Mouse (Mus musculus): ENCODE measurements at regions not wholly inside any gene's neighbourhood (a gene's known extent, or its start where the extent isn't known, plus 50 kb on each side); places are given as distances from the start of the nearest gene placed in this dataset.

- DNase-seq (ENCODE audit: low spot score) = no peak
- Histone ChIP-seq H3K4me1 (peaks cover 10% of the 10 kb centered on the region; the same call in 1 of the 2 replicates), H3K36me3 (no peaks in the 10 kb centered on the region), H3K27ac (no peak overlapping the region), H3K4me3 (no peak overlapping the region), H3K27me3 (ENCODE audit: insufficient read depth, poor library complexity, severe bottlenecking) (no peaks in the 10 kb centered on the region), H3K9me3 (no peaks in the 10 kb centered on the region)
These were observed 413.4 kb upstream of the Nrp1 start for GRCm38 (mm10) chr8:127944955-127945498.

DNA sequence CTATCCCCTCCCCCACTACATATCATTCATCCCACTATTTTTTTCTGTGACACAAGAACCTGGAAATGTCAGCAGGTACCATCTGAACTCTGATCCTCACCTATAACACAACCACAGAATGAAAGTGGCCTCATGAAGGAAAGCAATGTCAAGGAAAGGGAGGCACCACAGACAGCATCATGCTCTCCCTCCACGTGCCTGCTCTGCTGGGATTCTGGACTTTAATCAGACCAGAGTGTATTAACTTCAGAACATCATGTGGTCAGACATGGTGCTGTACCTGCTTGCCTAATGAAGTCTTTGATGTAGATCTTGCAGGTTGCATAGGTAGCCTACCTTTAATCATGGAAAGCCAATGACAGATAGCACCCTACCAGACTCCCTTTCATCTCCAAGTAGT, 400.8 kb upstream of the Nrp1 start:
- Histone ChIP-seq H3K4me3 (no peak overlapping the region), H3K36me3 (no peaks in the 10 kb centered on the region), H3K9me3 (no peaks in the 10 kb centered on the region), H3K27me3 (ENCODE audit: insufficient read depth, poor library complexity, severe bottlenecking) (no peaks in the 10 kb centered on the region), H3K4me1 (peaks cover 9% of the 10 kb centered on the region; the same call in 1 of the 2 replicates), H3K27ac (no peak overlapping the region)
- no peak for DNase-seq (ENCODE audit: low spot score)
- WGBS = 75% methylated on average over 1 of the region's 1 CpGs

DNA sequence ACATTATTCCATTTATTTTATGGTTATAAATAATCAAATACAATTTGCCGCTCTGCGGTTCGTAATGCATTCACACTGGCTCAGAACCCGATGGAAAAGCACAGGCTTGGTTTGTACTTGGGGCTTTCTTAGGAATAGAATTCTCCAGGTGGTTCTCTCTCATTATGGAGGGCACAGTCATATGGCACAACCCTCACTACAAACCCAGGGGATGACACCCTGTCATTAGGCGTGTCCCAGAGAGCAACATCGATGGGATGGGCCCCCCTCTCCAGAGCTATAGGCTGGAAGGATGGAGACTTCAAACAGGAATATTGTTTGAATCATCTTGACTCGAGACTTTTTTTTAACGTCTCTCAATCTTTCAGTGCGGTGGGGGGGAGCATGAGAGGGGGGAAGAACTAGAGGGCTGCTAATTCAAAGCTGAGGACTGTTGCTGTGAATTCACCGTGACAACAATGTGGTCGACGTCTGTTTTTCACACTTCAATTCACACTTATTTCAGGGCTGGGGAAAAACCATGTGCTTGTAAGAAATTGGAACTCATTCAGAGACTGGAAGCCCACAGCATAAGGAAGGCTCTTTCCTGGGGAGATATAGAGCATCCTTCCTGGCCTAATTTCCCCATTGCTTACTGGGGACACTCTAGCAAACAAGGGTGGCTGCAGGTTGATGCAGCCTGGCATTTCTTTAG, 399.9 kb upstream of the Nrp1 start:
- no peak overlapping the region for H3K4me3 ChIP-seq
- H3K9me3 ChIP-seq = no peaks in the 10 kb centered on the region
- DNase-seq (ENCODE audit: low spot score) = no peak
- no peaks in the 10 kb centered on the region for H3K36me3 ChIP-seq
- WGBS = 74% methylated on average over 12 of the region's 12 CpGs
- peaks cover 9% of the 10 kb centered on the region; the same call in 1 of the 2 replicates for H3K4me1 ChIP-seq
- no peaks in the 10 kb centered on the region for H3K27me3 ChIP-seq (ENCODE audit: insufficient read depth, poor library complexity, severe bottlenecking)
- H3K27ac ChIP-seq = no peak overlapping the region

DNA sequence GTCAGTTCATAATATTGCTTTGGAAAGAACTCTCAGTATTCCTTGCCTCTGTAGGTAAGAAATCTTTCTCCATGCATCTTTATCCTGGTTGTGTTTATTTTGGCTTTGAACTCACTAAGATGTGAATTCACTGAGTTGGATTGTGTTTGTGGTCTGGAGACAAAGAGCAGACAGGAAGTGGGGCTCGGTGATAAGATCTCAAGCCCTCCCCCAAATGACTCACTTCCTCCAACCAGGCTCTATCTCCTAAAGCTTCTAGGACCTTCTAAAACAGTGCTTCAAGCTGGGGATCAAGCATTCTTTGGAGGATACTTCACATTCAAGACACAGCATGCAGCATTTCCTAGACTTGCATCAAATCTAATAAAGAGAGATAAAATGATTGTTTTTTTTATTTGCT, 395.5 kb upstream of the Nrp1 start:
- H3K36me3 ChIP-seq = no peaks in the 10 kb centered on the region
- no peaks in the 10 kb centered on the region for H3K27me3 ChIP-seq (ENCODE audit: insufficient read depth, poor library complexity, severe bottlenecking)
- no peak overlapping the region for H3K27ac ChIP-seq
- peaks cover 9% of the 10 kb centered on the region; the same call in 1 of the 2 replicates for H3K4me1 ChIP-seq
- no peaks in the 10 kb centered on the region for H3K9me3 ChIP-seq
- DNase-seq (ENCODE audit: low spot score) = no peak
- 59% methylated on average over 1 of the region's 1 CpGs for WGBS
- no peak overlapping the region for H3K4me3 ChIP-seq

DNA sequence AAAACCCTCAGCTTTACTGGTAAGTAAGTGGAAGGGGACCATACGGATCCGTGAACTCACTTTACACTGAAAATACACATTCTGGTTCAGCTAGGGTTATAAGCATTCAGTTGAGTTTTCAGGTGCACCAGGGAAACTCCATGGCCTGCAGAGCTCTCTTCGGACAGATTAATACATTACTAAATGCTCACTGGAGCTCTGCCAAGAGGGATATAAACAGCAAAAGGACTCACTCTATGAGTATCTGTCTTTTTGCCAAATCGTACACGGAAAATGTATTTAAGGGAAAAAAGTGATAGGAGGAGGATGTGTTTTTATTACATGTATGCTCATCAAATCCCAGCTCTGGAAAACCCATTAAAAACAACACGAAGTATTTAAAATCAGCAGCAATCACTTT, 394.8 kb upstream of the Nrp1 start:
- Histone ChIP-seq H3K36me3 (no peaks in the 10 kb centered on the region), H3K9me3 (no peaks in the 10 kb centered on the region), H3K27ac (no peak overlapping the region), H3K4me1 (peaks cover 9% of the 10 kb centered on the region; the same call in 1 of the 2 replicates), H3K27me3 (ENCODE audit: insufficient read depth, poor library complexity, severe bottlenecking) (no peaks in the 10 kb centered on the region), H3K4me3 (no peak overlapping the region)
- 93% methylated on average over 6 of the region's 6 CpGs for WGBS
- no peak for DNase-seq (ENCODE audit: low spot score)

GRCm38 (mm10) chr8:127964801-127965200, 393.6 kb upstream of the Nrp1 start:
- no peaks in the 10 kb centered on the region for H3K36me3 ChIP-seq
- H3K27ac ChIP-seq = no peak overlapping the region
- no peaks in the 10 kb centered on the region for H3K9me3 ChIP-seq
- H3K27me3 ChIP-seq (ENCODE audit: insufficient read depth, poor library complexity, severe bottlenecking) = no peaks in the 10 kb centered on the region
- no peaks in the 10 kb centered on the region; the same call in 1 of the 2 replicates for H3K4me1 ChIP-seq
- H3K4me3 ChIP-seq = no peak overlapping the region
- DNase-seq (ENCODE audit: low spot score) = no peak

- H3K4me3 ChIP-seq = no peak overlapping the region
- no peaks in the 10 kb centered on the region for H3K27me3 ChIP-seq (ENCODE audit: insufficient read depth, poor library complexity, severe bottlenecking)
- DNase-seq (ENCODE audit: low spot score) = no peak
- no peaks in the 10 kb centered on the region; the same call in 1 of the 2 replicates for H3K4me1 ChIP-seq
- WGBS = 73% methylated on average over 2 of the region's 2 CpGs
- H3K9me3 ChIP-seq = no peaks in the 10 kb centered on the region
- no peaks in the 10 kb centered on the region for H3K36me3 ChIP-seq
- no peak overlapping the region for H3K27ac ChIP-seq
These were observed 393.1 kb upstream of the Nrp1 start for GRCm38 (mm10) chr8:127965341-127965740.

GRCm38 (mm10) chr8:127968026-127968425, 390.4 kb upstream of the Nrp1 start:
- no peaks in the 10 kb centered on the region; the same call in 1 of the 2 replicates for H3K4me1 ChIP-seq
- peak overlapping the region; percentile 19; the same call in 1 of the 2 replicates for H3K27ac ChIP-seq
- H3K9me3 ChIP-seq = no peaks in the 10 kb centered on the region
- H3K36me3 ChIP-seq = no peaks in the 10 kb centered on the region
- H3K27me3 ChIP-seq (ENCODE audit: insufficient read depth, poor library complexity, severe bottlenecking) = no peaks in the 10 kb centered on the region
- peak; percentile 57 for DNase-seq (ENCODE audit: low spot score)
- WGBS = 87% methylated on average over 2 of the region's 2 CpGs
- no peak overlapping the region for H3K4me3 ChIP-seq

DNA sequence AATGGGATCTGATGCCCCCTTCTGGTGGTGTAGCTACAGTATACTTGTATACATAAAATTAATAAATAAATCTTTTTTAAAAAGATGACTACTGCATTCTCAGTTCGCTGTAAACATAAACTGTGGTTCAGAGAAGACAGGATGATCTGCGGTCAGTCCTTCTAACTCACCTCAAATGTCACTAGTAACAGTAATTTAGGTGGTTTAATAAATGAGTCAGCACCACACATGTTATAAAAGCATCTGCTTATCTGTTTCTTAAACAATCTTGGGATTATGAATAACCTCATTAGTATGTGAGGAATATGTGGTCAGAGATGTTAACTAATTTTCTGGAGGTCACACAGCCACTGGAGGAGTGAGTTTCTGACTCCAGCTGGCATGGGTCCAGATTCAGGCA, 385.2 kb upstream of the Nrp1 start:
- 89% methylated on average over 2 of the region's 2 CpGs for WGBS
- H3K4me1 ChIP-seq = peaks cover 7% of the 10 kb centered on the region
- DNase-seq (ENCODE audit: low spot score) = no peak
- H3K4me3 ChIP-seq = no peak overlapping the region
- no peaks in the 10 kb centered on the region for H3K27me3 ChIP-seq (ENCODE audit: insufficient read depth, poor library complexity, severe bottlenecking)
- H3K9me3 ChIP-seq = no peaks in the 10 kb centered on the region
- no peaks in the 10 kb centered on the region for H3K36me3 ChIP-seq
- no peak overlapping the region for H3K27ac ChIP-seq

- H3K27me3 ChIP-seq (ENCODE audit: insufficient read depth, poor library complexity, severe bottlenecking) = no peaks in the 10 kb centered on the region
- H3K36me3 ChIP-seq = no peaks in the 10 kb centered on the region
- H3K27ac ChIP-seq = no peak overlapping the region
- no peak overlapping the region for H3K4me3 ChIP-seq
- H3K4me1 ChIP-seq = peaks cover 7% of the 10 kb centered on the region
- H3K9me3 ChIP-seq = no peaks in the 10 kb centered on the region
- DNase-seq (ENCODE audit: low spot score) = no peak
- 65% methylated on average over 2 of the region's 2 CpGs for WGBS
These were observed 380.7 kb upstream of the Nrp1 start for GRCm38 (mm10) chr8:127977746-127978145.

DNA sequence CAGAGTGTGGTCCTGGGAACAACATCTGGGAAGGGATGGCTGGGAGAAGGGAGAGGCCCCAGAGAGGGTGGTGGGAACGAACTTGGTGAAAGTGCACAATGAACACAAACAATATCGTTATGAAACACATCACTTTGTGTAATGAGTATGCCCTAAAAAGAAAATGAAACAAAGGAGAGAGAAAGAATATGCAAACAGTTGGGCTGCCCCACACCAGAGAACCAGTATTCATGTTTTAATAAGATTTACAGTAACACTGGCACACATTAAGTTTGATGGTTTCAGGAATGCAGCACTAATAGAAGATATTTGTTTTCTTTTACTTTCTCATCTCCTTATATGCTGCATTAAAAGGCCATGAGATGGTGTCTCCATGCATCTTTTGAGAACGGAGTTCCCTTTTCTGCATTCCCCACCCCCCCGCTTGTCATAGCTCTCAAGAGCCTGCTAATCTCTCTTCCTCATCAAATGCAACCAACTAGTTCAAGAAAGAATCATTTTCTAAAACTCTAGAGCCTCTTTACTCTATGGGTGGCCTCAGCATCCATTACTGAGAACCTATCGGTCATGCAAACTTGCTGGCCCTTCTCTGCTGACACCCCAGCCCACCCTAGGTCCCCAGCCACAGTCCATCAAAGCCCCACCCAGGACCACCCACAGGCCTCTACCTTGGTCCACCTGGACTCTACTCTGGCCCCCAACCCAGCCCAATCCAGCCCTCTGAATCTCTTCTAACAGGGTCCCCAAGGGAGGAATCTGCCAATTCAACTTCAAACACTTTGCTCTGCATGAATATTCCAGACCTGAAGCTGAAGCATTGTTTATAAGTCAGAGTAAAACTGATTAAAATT, 379.0 kb upstream of the Nrp1 start:
- WGBS = 78% methylated on average over 5 of the region's 5 CpGs
- no peak overlapping the region for H3K4me3 ChIP-seq
- DNase-seq (ENCODE audit: low spot score) = peak; percentile 52

DNA sequence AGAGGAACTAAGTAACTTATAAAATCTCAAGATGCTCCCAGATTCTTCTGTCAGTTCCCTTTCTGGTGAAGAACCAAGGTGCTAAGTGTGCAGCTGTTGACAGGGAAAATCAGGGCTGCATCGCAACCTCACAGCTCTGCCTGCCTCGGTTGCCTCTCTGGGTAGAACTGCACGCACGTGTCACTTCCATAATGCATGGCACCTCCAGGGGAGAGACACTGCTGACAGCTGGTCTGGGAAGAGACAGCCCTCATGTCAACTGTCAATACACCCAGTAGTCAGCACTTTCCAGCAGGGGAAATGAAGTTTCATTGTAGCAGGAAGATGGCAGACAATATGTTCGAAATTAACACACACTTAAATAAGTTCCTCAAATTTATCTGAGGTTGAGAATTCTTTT, 376.2 kb upstream of the Nrp1 start:
- 52% methylated on average over 5 of the region's 5 CpGs for WGBS
- Histone ChIP-seq H3K36me3 (no peaks in the 10 kb centered on the region), H3K27me3 (ENCODE audit: insufficient read depth, poor library complexity, severe bottlenecking) (no peaks in the 10 kb centered on the region), H3K27ac (no peak overlapping the region), H3K4me3 (no peak overlapping the region), H3K4me1 (0 out of 2 replicates have a peak, but pooled peaks cover 4% of the 10 kb centered on the region), H3K9me3 (no peaks in the 10 kb centered on the region)
- peak; percentile 74 for DNase-seq (ENCODE audit: low spot score)

More for the DNA sequence above, 379.0 kb upstream of the Nrp1 start:
- Histone ChIP-seq H3K9me3 (no peaks in the 10 kb centered on the region), H3K4me1 (peaks cover 7% of the 10 kb centered on the region), H3K27ac (no peak overlapping the region), H3K27me3 (ENCODE audit: insufficient read depth, poor library complexity, severe bottlenecking) (no peaks in the 10 kb centered on the region), H3K36me3 (no peaks in the 10 kb centered on the region)

DNA sequence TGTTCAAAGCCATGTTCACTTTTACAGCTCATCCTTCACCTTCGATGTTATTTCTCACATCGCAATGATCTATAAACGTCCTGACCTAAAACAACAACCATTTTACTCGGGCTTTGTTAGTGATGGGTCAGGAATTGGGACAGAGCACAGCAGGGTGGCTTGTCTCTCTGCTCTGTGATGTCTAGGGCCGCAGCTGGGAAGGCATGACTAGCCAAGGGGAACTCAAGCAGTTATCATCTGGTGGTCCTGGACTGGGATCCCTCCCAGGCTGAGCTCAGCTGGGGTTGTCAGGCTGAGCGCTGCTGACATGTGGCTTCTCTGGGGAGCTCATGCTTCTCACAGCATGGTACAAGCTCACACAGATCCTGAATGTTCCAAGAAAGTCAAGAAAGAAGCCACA, 372.8 kb upstream of the Nrp1 start:
- no peaks in the 10 kb centered on the region for H3K36me3 ChIP-seq
- H3K4me1 ChIP-seq = 0 out of 2 replicates have a peak, but pooled peaks cover 4% of the 10 kb centered on the region
- peak; percentile 39 for DNase-seq (ENCODE audit: low spot score)
- no peaks in the 10 kb centered on the region for H3K9me3 ChIP-seq
- H3K27ac ChIP-seq = no peak overlapping the region; the same call in 1 of the 2 replicates
- no peaks in the 10 kb centered on the region for H3K27me3 ChIP-seq (ENCODE audit: insufficient read depth, poor library complexity, severe bottlenecking)
- no peak overlapping the region for H3K4me3 ChIP-seq
- 64% methylated on average over 6 of the region's 6 CpGs for WGBS

Measured in heart, embryonic 10.5 days (tissue).